Mouse (Mus musculus) natural killer cell, adult 2 months (primary cell): ENCODE data around the gene Zfp558.
"Not testable (repeated sequence)": the region's sequence is repeated elsewhere in the genome, so short reads cannot be mapped to it uniquely, and the experiment has no call there.

Source experiments
- DNase-seq, 2 experiments: peaks; one replicate each; pipeline ENCODE4 v3.0.0; 2022; ENCODE audit warnings: low spot score in 2 of 2

The Zfp558 gene

DNA sequence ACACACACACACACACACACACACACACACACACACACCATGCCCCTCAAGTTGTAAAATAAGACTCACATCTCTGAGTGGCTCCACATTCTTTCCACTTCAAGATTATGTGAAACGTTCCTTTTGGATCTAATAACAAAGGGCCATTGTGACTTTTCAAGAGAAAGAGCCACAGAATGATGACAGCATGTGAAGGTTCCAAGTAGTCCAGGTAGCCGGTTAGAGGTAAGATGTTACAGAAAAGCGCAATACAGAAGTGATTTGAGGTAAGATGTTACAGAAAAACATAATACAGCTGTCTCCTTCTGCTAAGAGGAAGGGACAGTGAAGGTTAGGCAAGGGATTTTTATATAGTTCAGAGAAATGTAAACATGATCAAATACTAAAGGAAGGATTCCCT lies at the start of gene Zfp558, which contains the start of gene Mbd3l1:
Zfp558 (minus strand) TSS at position 101 of the 400 bp plus-strand sequence.
Mbd3l1 (plus strand) TSS at position 192 of the 400 bp plus-strand sequence.
- DNase-seq: no peak

DNA sequence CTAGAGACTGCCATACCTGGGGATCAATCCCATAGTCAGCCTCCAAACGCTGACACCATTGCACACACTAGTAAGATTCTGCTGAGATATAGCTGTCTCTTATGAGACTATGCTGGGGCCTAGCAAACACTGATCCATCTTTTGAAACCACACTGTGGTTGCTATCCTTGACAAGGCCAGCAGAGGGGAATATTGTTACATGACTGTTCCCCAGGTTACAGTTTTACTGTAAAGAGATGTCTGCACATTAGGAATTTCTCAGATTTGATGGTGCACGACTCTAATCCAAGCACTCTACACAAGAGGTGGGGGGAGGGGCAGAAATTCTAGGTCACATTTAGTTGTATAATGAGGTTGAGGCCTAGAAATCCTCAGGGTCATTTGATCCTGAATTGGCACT lies 30.0 kb upstream of the Zfp558 start:
- DNase-seq: no peak

- peak; percentile 37 to 55 for DNase-seq
These were observed 4.5 kb downstream of the Zfp558 start for GRCm38 (mm10) chr9:18473324-18474128.

GRCm38 (mm10) chr9:18468005-18468404 lies 10.1 kb downstream of the Zfp558 start:
- DNase-seq: no peak

DNA sequence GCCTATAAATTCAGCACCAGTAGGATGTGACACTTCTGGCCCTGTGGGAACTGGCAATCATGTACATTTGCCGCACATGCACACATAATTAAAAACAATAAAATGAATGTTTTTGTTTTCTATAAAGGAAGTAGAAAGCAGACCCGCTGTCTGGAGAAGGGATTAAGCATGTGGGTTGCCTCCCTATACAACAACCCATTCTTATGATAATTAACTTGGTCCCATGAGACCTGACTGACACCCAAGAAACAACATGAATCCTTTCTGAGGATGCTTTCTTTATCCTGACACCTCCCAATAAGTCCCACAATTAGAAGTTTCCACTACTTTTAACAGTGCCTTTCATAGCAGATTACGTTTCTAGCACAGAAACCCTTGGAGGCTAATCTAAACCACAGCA lies 10.7 kb downstream of the Zfp558 start:
- no peak for DNase-seq

DNA sequence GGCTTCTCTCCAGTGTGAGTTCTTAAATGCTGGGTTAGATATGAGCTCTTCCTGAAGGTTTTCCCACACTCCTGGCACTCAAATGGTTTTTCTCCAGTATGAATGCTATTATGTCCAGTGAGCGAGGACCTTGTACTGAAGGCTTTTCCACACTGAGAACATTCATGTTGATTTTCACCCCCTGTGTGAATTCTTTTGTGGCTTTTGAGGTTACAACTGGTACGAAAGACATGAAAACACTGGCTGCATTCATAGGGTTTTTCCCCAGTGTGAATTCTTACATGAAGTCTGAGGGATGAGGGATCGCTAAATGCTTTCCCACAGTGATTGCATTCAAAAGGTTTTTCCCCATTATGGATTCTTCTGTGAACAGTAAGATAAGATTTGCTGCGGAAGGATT lies 21.5 kb downstream of the Zfp558 start:
- DNase-seq: no peak

DNA sequence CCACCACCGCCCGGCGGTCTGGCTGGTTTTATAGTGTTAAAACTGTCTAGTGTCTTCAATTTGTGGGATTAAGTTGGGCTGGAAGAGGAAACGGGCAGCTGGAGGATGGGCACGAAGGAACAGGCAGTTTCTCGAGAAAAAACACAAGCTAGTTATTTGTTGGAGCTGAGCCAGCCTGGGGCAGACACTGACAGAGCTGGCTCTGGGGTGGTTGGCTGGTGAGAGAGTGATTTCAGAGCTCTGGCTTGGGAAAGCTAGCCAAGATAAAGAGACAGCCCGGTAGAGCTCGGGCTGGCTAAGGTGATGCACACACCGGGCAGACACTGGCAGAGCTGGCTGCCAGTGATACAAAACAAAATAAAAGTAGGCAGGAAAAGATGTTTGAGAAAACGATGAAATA lies 46.4 kb downstream of the Zfp558 start:
- no peak for DNase-seq

DNA sequence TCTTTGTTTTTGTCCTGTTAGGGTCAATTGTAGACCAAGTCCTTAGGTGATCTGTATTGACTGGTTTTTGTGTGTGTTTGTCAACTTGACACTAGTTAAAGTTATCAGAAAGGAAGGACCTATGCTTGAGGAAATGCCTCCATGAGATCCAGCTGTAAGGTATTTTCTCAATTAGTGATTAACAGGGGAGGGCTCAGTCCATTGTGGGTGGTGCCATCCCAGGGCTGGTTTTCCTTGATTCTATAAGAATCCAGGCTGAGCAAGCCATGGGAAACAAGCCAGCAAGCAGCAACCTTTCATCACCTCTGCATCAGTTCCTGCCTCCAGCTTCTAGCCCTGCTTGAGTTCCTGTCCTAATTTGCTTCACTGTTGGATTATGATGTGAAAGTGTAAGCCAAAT lies 47.7 kb downstream of the Zfp558 start, which contains the start of gene Mbd3l2:
Mbd3l2 (plus strand) TSS at position 301 of the 400 bp plus-strand sequence.
- no peak for DNase-seq

GRCm38 (mm10) chr9:18412371-18412770 lies 65.7 kb downstream of the Zfp558 start:
- DNase-seq: not testable (repeated sequence)
